Mouse (Mus musculus) midbrain, embryonic 14.5 days (tissue): Measurements from ENCODE around the gene Pole3. TPM values are rescaled to one million over a fixed set of nuclear protein-coding genes. Genes with fewer than 3 reads are reported as not detected.

Source experiments
- ATAC-seq: fragments of 200-750 bp; cut with Nextera tagmentation; 2 replicates; pipeline ENCODE4 v1.8.0; 2017; ENCODE audit warnings: moderate number of reproducible peaks, moderate library complexity; ENCODE audit not compliant: low FRiP score, low TSS enrichment
- DNase-seq: peaks from one replicate; pipeline ENCODE4 v3.0.0-alpha.2; 2015
- H3K27ac ChIP-seq: fragments of 300-500 bp; sonication (generic); replicated peaks from 2 replicates; pipeline ENCODE4 v1.5.1; 2014; ENCODE audit warnings: mild to moderate bottlenecking, low read depth, low read length, moderate library complexity
- H3K27me3 ChIP-seq: fragments of 300-500 bp; sonication (generic); 2 replicates; pipeline ENCODE4 v1.6.1; 2014; ENCODE audit warnings: low read length, control low read depth, mixed read lengths; ENCODE audit not compliant: control insufficient read depth, insufficient read depth
- H3K36me3 ChIP-seq: fragments of 300-500 bp; sonication (generic); 2 replicates; pipeline ENCODE4 v1.6.1; 2014; ENCODE audit warnings: low read length, control low read depth; ENCODE audit not compliant: control insufficient read depth, insufficient read depth
- H3K4me1 ChIP-seq: fragments of 300-500 bp; sonication (generic); 2 replicates; pipeline ENCODE4 v1.6.1; 2014; ENCODE audit warnings: mild to moderate bottlenecking, antibody characterized with exemption, low read length, control low read depth; ENCODE audit not compliant: control insufficient read depth, insufficient read depth
- H3K4me2 ChIP-seq: fragments of 300-500 bp; sonication (generic); 2 replicates; pipeline ENCODE4 v1.6.1; 2014; ENCODE audit warnings: mild to moderate bottlenecking, low read length, moderate library complexity
- H3K4me3 ChIP-seq: fragments of 300-500 bp; sonication (generic); replicated peaks from 2 replicates; pipeline ENCODE4 v1.5.1; 2014; ENCODE audit warnings: low read depth, low read length
- H3K9ac ChIP-seq: fragments of 300-500 bp; sonication (generic); replicated peaks from 2 replicates; pipeline ENCODE4 v1.6.1; 2014; ENCODE audit warnings: mild to moderate bottlenecking, low read length, moderate library complexity
- H3K9me3 ChIP-seq: fragments of 300-500 bp; sonication (generic); 2 replicates; pipeline ENCODE4 v1.6.1; 2016; ENCODE audit warnings: low read length, control low read depth, mixed read lengths; ENCODE audit not compliant: control insufficient read depth
- WGBS: fragments of 180-500 bp; shearing (Covaris S2); extraction: QIAGEN DNeasy Blood & Tissue Kit; methylation state at CpG from one replicate; pipeline ENCODE4 v1.1.7; 2014; 5-methylcytosine and 5-hydroxymethylcytosine counted together
- polyA plus RNA-seq: library from polyadenylated mRNA; unstranded; fragments of >200 nt; fragmentation: Nextera tagmentation; extraction: Ambion mirVana; gene quantifications from 2 replicates; pipeline ENCODE4 v1.2.1, GENCODE M21; 2014

The Pole3 gene
- polyA plus RNA-seq, 1 experiment from 2014 or later = 63.5 TPM

GRCm38 (mm10) chr4:62492682-62493081 lies 32.2 kb downstream of the Pole3 start:
- H3K4me3 ChIP-seq = no peak overlapping the region
- DNase-seq (no peak), ATAC-seq (no peak)
- no peaks in the 10 kb centered on the region for H3K4me1 ChIP-seq
- H3K4me2 ChIP-seq = no peak overlapping the region
- H3K27ac ChIP-seq = no peak overlapping the region
- no peaks in the 10 kb centered on the region for H3K27me3 ChIP-seq
- H3K9ac ChIP-seq = no peak overlapping the region
- H3K9me3 ChIP-seq = no peaks in the 10 kb centered on the region
- H3K36me3 ChIP-seq = peaks cover 8% of the 10 kb centered on the region; the same call in 1 of the 2 replicates
- WGBS = 85% methylated on average over 2 of the region's 2 CpGs

- Histone ChIP-seq H3K27me3 (no peaks in the 10 kb centered on the region), H3K9ac (no peak overlapping the region), H3K4me1 (no peaks in the 10 kb centered on the region), H3K4me2 (no peak overlapping the region), H3K27ac (no peak overlapping the region), H3K36me3 (no peaks in the 10 kb centered on the region), H3K9me3 (no peaks in the 10 kb centered on the region), H3K4me3 (no peak overlapping the region)
- WGBS = 91% methylated on average over 2 of the region's 2 CpGs
- ATAC-seq (no peak), DNase-seq (no peak)
Measured at GRCm38 (mm10) chr4:62487914-62488313, 37.0 kb downstream of the Pole3 start.

- H3K4me1 ChIP-seq = no peaks in the 10 kb centered on the region
- DNase-seq (no peak), ATAC-seq (no peak)
- H3K4me3 ChIP-seq = no peak overlapping the region
- no peak overlapping the region for H3K9ac ChIP-seq
- H3K27ac ChIP-seq = no peak overlapping the region
- H3K27me3 ChIP-seq = no peaks in the 10 kb centered on the region
- 94% methylated on average over 5 of the region's 5 CpGs for WGBS
- H3K36me3 ChIP-seq = no peaks in the 10 kb centered on the region
- no peaks in the 10 kb centered on the region for H3K9me3 ChIP-seq
- no peak overlapping the region for H3K4me2 ChIP-seq
Measured at GRCm38 (mm10) chr4:62487172-62487571, 37.7 kb downstream of the Pole3 start.

- Histone ChIP-seq H3K27ac (no peak overlapping the region), H3K27me3 (no peaks in the 10 kb centered on the region; the same call in 1 of the 2 replicates), H3K4me3 (no peak overlapping the region), H3K36me3 (no peaks in the 10 kb centered on the region), H3K4me1 (no peaks in the 10 kb centered on the region), H3K9me3 (no peaks in the 10 kb centered on the region), H3K4me2 (no peak overlapping the region), H3K9ac (no peak overlapping the region)
- DNase-seq = no peak
- ATAC-seq = no peak
- WGBS = 93% methylated on average over 15 of the region's 15 CpGs
Measured at GRCm38 (mm10) chr4:62486162-62486696, 38.6 kb downstream of the Pole3 start.

- no peak for ATAC-seq
- WGBS = 83% methylated on average over 8 of the region's 8 CpGs
Measured at GRCm38 (mm10) chr4:62485450-62486161, 39.3 kb downstream of the Pole3 start.

GRCm38 (mm10) chr4:62484928-62485327 lies 39.9 kb downstream of the Pole3 start:
- peaks cover 2% of the 10 kb centered on the region; the same call in 1 of the 2 replicates for H3K4me1 ChIP-seq
- 83% methylated on average over 3 of the region's 3 CpGs for WGBS
- H3K4me2 ChIP-seq = no peak overlapping the region
- no peak overlapping the region for H3K4me3 ChIP-seq
- no peaks in the 10 kb centered on the region for H3K36me3 ChIP-seq
- no peaks in the 10 kb centered on the region for H3K9me3 ChIP-seq
- H3K9ac ChIP-seq = no peak overlapping the region
- DNase-seq (no peak), ATAC-seq (no peak)
- H3K27me3 ChIP-seq = peaks cover 4% of the 10 kb centered on the region; the same call in 1 of the 2 replicates
- H3K27ac ChIP-seq = no peak overlapping the region

More at GRCm38 (mm10) chr4:62485450-62486161, 39.3 kb downstream of the Pole3 start:
- no peak overlapping the region for H3K4me2 ChIP-seq
- H3K4me3 ChIP-seq = no peak overlapping the region
- no peak overlapping the region for H3K9ac ChIP-seq
- no peaks in the 10 kb centered on the region for H3K36me3 ChIP-seq
- no peak overlapping the region for H3K27ac ChIP-seq
- no peaks in the 10 kb centered on the region for H3K9me3 ChIP-seq
- no peak for DNase-seq
- H3K4me1 ChIP-seq = no peaks in the 10 kb centered on the region
- H3K27me3 ChIP-seq = no peaks in the 10 kb centered on the region; the same call in 1 of the 2 replicates

GRCm38 (mm10) chr4:62480709-62481605 lies 43.9 kb downstream of the Pole3 start:
- WGBS = 50% methylated on average over 10 of the region's 10 CpGs
- Histone ChIP-seq H3K4me3 (no peak overlapping the region), H3K4me2 (no peak overlapping the region), H3K27me3 (peaks cover 15% of the 10 kb centered on the region; the same call in 1 of the 2 replicates), H3K9ac (no peak overlapping the region), H3K9me3 (no peaks in the 10 kb centered on the region), H3K4me1 (peaks cover 7% of the 10 kb centered on the region; the same call in 1 of the 2 replicates), H3K27ac (no peak overlapping the region), H3K36me3 (no peaks in the 10 kb centered on the region)
- DNase-seq (peak; percentile 14), ATAC-seq (no peak)

GRCm38 (mm10) chr4:62479937-62480708 lies 44.7 kb downstream of the Pole3 start, which contains the start of gene Bspry:
Gene Bspry, plus strand, starts transcription at chr4:62480053.
- no peak within 1 kb of the TSS for H3K9ac ChIP-seq
- DNase-seq = peak; percentile 53
- no peaks in the 10 kb centered on the region for H3K36me3 ChIP-seq
- peak within 1 kb of the TSS; percentile 56 for H3K4me2 ChIP-seq
- peak within 1 kb of the TSS; percentile 34 for H3K4me3 ChIP-seq
- H3K4me1 ChIP-seq = peaks cover 7% of the 10 kb centered on the region; the same call in 1 of the 2 replicates
- WGBS = 2% methylated on average over 71 of the region's 71 CpGs
- no peaks in the 10 kb centered on the region for H3K9me3 ChIP-seq
- ATAC-seq = peak; percentile 69; the same call in 1 of the 2 replicates
- H3K27ac ChIP-seq = no peak within 1 kb of the TSS
- H3K27me3 ChIP-seq = peaks cover 15% of the 10 kb centered on the region; the same call in 1 of the 2 replicates
